Mouse (Mus musculus): ENCODE results near the gene Dusp11.
"Not testable (repeated sequence)": the region's sequence is repeated elsewhere in the genome, so short reads cannot be mapped to it uniquely, and the experiment has no call there.

Dusp11 gene

GRCm38 (mm10) chr6:85895061-85895648 lies 66.3 kb downstream of the Dusp11 start:
- not testable (repeated sequence) for DNase-seq (ENCODE audit: low spot score)

Data from testis, postnatal 14 days (tissue).